Mouse (Mus musculus): ENCODE measurements around the gene Elavl4. TPM values are rescaled to one million over a fixed set of nuclear protein-coding genes. Genes with fewer than 3 reads are reported as not detected.

Elavl4 gene
- polyA plus RNA-seq, 1 experiment, result not detected

GRCm38 (mm10) chr4:110270046-110270445 lies 81.7 kb downstream of the Elavl4 start:
- H3K36me3 ChIP-seq (replicated peaks; ENCODE audit: low read length), result no peaks in the 10 kb centered on the region
- H3K9me3 ChIP-seq, result no peaks in the 10 kb centered on the region; the same call in 1 of the 2 replicates
- H3K4me3 ChIP-seq (replicated peaks), result no peak overlapping the region
- no peaks in the 10 kb centered on the region for H3K4me1 ChIP-seq
- no peak for TF ChIP-seq GATA1 (IDR thresholded peaks at IDR 0.05; ENCODE audit: borderline replicate concordance, low read length)
- no peak for TF ChIP-seq FLI1 (IDR thresholded peaks at IDR 0.05; ENCODE audit: low read length)
- no peaks in the 10 kb centered on the region for H3K27me3 ChIP-seq (replicated peaks)

- Histone ChIP-seq H3K4me3 (replicated peaks) (no peak overlapping the region), H3K27me3 (replicated peaks) (no peaks in the 10 kb centered on the region), H3K4me1 (no peaks in the 10 kb centered on the region), H3K36me3 (replicated peaks; ENCODE audit: low read length) (no peaks in the 10 kb centered on the region), H3K9me3 (no peaks in the 10 kb centered on the region; the same call in 1 of the 2 replicates)
- TF ChIP-seq FLI1 (IDR thresholded peaks at IDR 0.05; ENCODE audit: low read length) (no peak), GATA1 (IDR thresholded peaks at IDR 0.05; ENCODE audit: borderline replicate concordance, low read length) (no peak)
Measured at GRCm38 (mm10) chr4:110266804-110267575, 84.7 kb downstream of the Elavl4 start.

- H3K9me3 ChIP-seq, result no peaks in the 10 kb centered on the region
- H3K4me1 ChIP-seq, result no peaks in the 10 kb centered on the region
- H3K27me3 ChIP-seq (replicated peaks), result no peaks in the 10 kb centered on the region
- no peak overlapping the region for H3K4me3 ChIP-seq (replicated peaks)
- no peaks in the 10 kb centered on the region for H3K36me3 ChIP-seq (replicated peaks; ENCODE audit: low read length)
- TF ChIP-seq GATA1 (IDR thresholded peaks at IDR 0.05; ENCODE audit: borderline replicate concordance, low read length) (no peak), FLI1 (IDR thresholded peaks at IDR 0.05; ENCODE audit: low read length) (no peak)
Measured at GRCm38 (mm10) chr4:110264345-110264943, 87.3 kb downstream of the Elavl4 start.

GRCm38 (mm10) chr4:110257360-110257759 lies 94.3 kb downstream of the Elavl4 start:
- Histone ChIP-seq H3K36me3 (replicated peaks; ENCODE audit: low read length) (no peaks in the 10 kb centered on the region), H3K4me1 (peaks cover 4% of the 10 kb centered on the region; the same call in 1 of the 2 replicates), H3K9me3 (no peaks in the 10 kb centered on the region), H3K4me3 (replicated peaks) (no peak overlapping the region), H3K27me3 (replicated peaks) (no peaks in the 10 kb centered on the region)
- TF ChIP-seq GATA1 (IDR thresholded peaks at IDR 0.05; ENCODE audit: borderline replicate concordance, low read length) (no peak), FLI1 (IDR thresholded peaks at IDR 0.05; ENCODE audit: low read length) (no peak)

- no peaks in the 10 kb centered on the region for H3K27me3 ChIP-seq (replicated peaks)
- TF ChIP-seq FLI1 (IDR thresholded peaks at IDR 0.05; ENCODE audit: low read length) (no peak), GATA1 (IDR thresholded peaks at IDR 0.05; ENCODE audit: borderline replicate concordance, low read length) (no peak)
Measured at GRCm38 (mm10) chr4:110255617-110256016, 96.1 kb downstream of the Elavl4 start.

GRCm38 (mm10) chr4:110250055-110250454 lies 101.7 kb downstream of the Elavl4 start:
- TF ChIP-seq FLI1 (IDR thresholded peaks at IDR 0.05; ENCODE audit: low read length), result no peak
- TF ChIP-seq GATA1 (IDR thresholded peaks at IDR 0.05; ENCODE audit: borderline replicate concordance, low read length), result no peak
- Histone ChIP-seq H3K27me3 (replicated peaks) (no peaks in the 10 kb centered on the region), H3K4me1 (no peaks in the 10 kb centered on the region; the same call in 1 of the 2 replicates), H3K4me3 (replicated peaks) (no peak overlapping the region), H3K9me3 (no peaks in the 10 kb centered on the region), H3K36me3 (replicated peaks; ENCODE audit: low read length) (no peaks in the 10 kb centered on the region)

More at GRCm38 (mm10) chr4:110255617-110256016, 96.1 kb downstream of the Elavl4 start:
- no peaks in the 10 kb centered on the region for H3K36me3 ChIP-seq (replicated peaks; ENCODE audit: low read length)
- H3K4me1 ChIP-seq, result peaks cover 4% of the 10 kb centered on the region; the same call in 1 of the 2 replicates
- no peak overlapping the region for H3K4me3 ChIP-seq (replicated peaks)
- H3K9me3 ChIP-seq, result no peaks in the 10 kb centered on the region

- Histone ChIP-seq H3K4me3 (replicated peaks) (no peak overlapping the region), H3K36me3 (replicated peaks; ENCODE audit: low read length) (no peaks in the 10 kb centered on the region), H3K9me3 (no peaks in the 10 kb centered on the region), H3K4me1 (peaks cover 8% of the 10 kb centered on the region; the same call in 1 of the 2 replicates), H3K27me3 (replicated peaks) (peaks cover 2% of the 10 kb centered on the region)
- no peak for TF ChIP-seq GATA1 (IDR thresholded peaks at IDR 0.05; ENCODE audit: borderline replicate concordance, low read length)
Measured at GRCm38 (mm10) chr4:110242879-110243278, 108.8 kb downstream of the Elavl4 start.

GRCm38 (mm10) chr4:110234554-110234953 lies 117.2 kb downstream of the Elavl4 start:
- no peaks in the 10 kb centered on the region for H3K27me3 ChIP-seq (replicated peaks)
- no peak overlapping the region for H3K4me3 ChIP-seq (replicated peaks)
- no peaks in the 10 kb centered on the region for H3K36me3 ChIP-seq (replicated peaks; ENCODE audit: low read length)
- H3K4me1 ChIP-seq, result peaks cover 34% of the 10 kb centered on the region
- TF ChIP-seq FLI1 (IDR thresholded peaks at IDR 0.05; ENCODE audit: low read length) (no peak), GATA1 (IDR thresholded peaks at IDR 0.05; ENCODE audit: borderline replicate concordance, low read length) (no peak; the same call in 2 of the 3 replicates)
- H3K9me3 ChIP-seq, result no peaks in the 10 kb centered on the region

GRCm38 (mm10) chr4:110232327-110232726 lies 119.4 kb downstream of the Elavl4 start:
- H3K4me3 ChIP-seq (replicated peaks), result no peak overlapping the region
- no peak for TF ChIP-seq FLI1 (IDR thresholded peaks at IDR 0.05; ENCODE audit: low read length)
- TF ChIP-seq GATA1 (IDR thresholded peaks at IDR 0.05; ENCODE audit: borderline replicate concordance, low read length), result no peak
- H3K36me3 ChIP-seq (replicated peaks; ENCODE audit: low read length), result no peaks in the 10 kb centered on the region
- H3K27me3 ChIP-seq (replicated peaks), result no peaks in the 10 kb centered on the region
- no peaks in the 10 kb centered on the region for H3K9me3 ChIP-seq
- H3K4me1 ChIP-seq, result peaks cover 39% of the 10 kb centered on the region

- no peaks in the 10 kb centered on the region for H3K36me3 ChIP-seq (replicated peaks; ENCODE audit: low read length)
- no peak overlapping the region for H3K4me3 ChIP-seq (replicated peaks)
- no peaks in the 10 kb centered on the region for H3K27me3 ChIP-seq (replicated peaks)
- no peak for TF ChIP-seq GATA1 (IDR thresholded peaks at IDR 0.05; ENCODE audit: borderline replicate concordance, low read length)
- TF ChIP-seq FLI1 (IDR thresholded peaks at IDR 0.05; ENCODE audit: low read length), result no peak
- H3K9me3 ChIP-seq, result no peaks in the 10 kb centered on the region
- peaks cover 39% of the 10 kb centered on the region for H3K4me1 ChIP-seq
Measured at GRCm38 (mm10) chr4:110231799-110232198, 119.9 kb downstream of the Elavl4 start.

All from megakaryocyte, embryonic 14.5 days (primary cell).